ENCODE assay signal across 10 mouse cellular contexts in genomic region chr1:132749217-132749884, GRCm38 (mm10). TPM values are rescaled to one million over a fixed set of nuclear protein-coding genes. Genes with fewer than 3 reads are reported as not detected.
"Had no signal": no experiment of that assay in that cellular context is flagged by ENCODE, and none has a peak within 500 bp of the region (broad histone marks: within the 10 kb centered on the region; RNA-seq: fewer than 3 reads in every experiment).

No protein-coding gene starts in this region.

- ATAC-seq: midbrain, embryonic 16.5 days had no signal

- DNase-seq: lung, adult 18-20 months; lung, embryonic 14.5 days; lung, postnatal 10 days; lung, postnatal 4 days; midbrain, embryonic 14.5 days; thymus, adult 18-20 months; thymus, postnatal 14 days; thymus, postnatal 36 days had no signal

RNA-seq across cellular contexts. Expression of gene Nfasc, which starts 7.8 kb away (rescaled TPM):
- total RNA-seq: megakaryocyte, adult 5-6 weeks had no signal
